Mouse (Mus musculus) right cerebral cortex, postnatal 4 days (tissue): Measurements from ENCODE around the gene Apol6.
"Not testable (repeated sequence)": the region's sequence is repeated elsewhere in the genome, so short reads cannot be mapped to it uniquely, and the experiment has no call there.

Experiments used
- DNase-seq: peaks from one replicate; pipeline ENCODE4 v3.0.0-alpha.2; 2022

Gene Apol6

DNA sequence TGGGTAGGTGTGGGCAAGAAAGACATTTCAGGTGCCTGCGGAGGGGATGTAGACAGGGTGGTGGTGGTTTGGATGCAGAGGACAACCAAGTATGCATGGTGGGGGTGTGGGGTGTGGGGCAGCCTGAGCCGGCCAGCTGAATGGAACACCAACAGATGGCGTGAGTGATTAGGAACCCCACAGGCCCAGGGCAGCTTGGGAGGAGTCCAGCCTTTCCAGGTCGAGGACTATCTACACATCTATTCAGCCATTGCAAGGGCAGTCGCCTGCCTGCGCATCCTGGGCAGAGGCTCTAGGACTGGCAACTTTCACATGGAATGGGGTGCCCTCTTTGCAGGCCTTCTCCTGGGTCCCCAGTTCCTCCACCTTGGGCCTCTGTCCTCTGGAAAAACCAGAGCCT is 10.0 kb upstream of the Apol6 start:
- no peak for DNase-seq

DNA sequence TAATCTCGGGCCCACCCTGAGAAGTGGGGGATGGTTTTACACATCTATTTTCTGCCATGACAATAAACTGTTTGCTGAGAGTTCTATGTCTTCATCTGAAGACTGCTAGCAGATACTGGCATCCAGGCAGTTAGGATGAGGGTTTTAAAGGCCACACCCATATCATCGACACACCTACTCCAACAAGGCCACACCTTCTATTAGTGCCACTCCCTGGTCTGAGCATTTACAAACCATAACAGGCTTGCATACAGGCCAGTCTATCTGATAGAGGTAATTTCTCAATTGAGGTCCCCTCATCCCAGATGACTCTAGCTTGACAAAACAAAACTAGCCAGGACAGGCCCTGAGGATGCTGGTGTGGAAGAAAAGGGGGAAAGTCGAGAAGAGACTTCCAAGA is 8.9 kb upstream of the Apol6 start:
- DNase-seq = no peak

DNA sequence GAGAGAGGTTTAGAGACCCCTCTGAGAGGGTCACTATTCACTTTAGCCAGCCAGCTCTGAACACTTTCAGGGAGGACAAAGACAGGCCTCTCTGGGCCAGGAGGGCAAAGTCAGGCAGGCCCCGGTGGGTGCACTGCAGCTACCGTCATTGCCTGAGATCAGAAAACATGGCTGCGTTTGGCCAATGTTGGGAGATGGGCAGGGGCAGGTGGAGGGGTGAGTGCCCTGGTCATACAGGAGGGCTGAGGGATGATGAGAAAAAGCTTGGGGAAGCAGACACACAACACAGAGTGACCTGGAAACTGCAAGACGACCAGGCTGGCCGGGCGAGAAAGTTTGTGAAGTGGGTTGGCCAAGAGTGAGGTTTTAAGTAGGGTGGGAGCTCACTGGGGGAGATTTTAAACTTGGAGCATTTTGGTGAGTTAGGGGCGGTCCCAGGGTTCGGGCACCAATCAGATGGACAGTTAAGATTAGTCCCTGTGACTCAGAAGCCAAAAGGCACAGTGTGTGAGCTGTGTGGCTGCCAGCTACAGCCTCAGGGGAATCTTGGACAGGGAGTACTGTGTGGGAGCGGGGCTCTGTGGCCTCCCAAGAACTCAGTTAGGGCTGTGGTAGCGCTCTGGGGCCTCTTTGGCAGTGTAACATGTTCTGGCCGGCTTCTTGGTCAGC is 8.1 kb upstream of the Apol6 start:
- DNase-seq = no peak

DNA sequence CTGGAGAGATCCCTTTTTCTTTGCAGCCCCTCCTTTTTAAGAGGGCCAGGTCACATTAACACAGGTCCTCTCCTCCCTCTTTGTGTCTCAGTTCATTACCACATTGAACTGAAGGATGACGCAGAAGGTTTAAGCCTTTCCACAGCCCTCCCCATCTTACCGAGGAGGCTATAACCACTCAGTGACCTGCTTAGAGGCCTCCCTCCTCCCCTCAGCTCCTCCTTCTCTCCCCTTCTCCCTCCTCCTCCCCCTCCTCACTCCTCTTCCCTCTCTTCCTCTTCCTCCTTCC is 7.6 kb upstream of the Apol6 start:
- DNase-seq = no peak

DNA sequence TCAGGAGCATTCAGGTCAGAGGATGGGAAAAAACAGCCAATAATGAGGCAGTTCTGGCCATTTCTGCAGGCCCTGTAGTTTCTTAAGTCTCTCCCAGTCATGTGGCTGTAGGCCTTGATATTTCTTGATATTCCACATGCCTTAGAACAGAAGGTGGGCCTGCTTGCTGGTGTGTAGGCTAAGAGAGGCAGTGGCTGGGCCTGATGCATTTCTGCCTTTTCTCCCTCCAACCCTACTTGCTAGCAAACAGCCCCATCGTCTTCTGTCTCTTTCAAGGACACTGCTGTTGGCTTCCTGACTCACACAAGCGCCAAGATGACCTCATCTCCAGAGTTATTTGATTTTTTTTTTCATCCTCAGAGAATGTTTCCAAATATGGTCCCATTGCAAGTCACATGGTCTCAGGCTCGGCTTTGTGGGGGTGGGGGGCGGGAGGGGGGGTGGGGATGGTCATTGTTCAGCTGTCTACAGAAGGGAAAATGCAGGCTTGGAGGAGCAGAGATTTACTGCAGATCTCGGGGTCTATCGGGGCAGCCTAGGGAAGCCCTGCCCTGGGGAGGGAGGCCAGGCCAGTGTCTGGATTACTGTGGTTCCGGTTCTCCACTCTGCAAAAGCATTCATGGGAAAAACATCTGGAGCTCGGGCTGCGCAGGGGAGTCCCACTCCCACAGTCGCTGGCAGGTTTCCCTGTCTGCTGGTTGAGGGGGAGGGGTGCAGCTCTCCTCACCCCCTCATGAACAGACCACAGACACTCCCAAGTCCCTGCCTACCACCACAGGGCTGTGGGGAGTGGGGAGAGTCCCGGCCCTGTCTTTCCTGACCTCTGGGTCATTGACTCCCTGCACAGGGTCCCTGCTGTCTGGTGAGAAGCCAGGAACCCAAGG is 7.0 kb upstream of the Apol6 start:
- DNase-seq = no peak

DNA sequence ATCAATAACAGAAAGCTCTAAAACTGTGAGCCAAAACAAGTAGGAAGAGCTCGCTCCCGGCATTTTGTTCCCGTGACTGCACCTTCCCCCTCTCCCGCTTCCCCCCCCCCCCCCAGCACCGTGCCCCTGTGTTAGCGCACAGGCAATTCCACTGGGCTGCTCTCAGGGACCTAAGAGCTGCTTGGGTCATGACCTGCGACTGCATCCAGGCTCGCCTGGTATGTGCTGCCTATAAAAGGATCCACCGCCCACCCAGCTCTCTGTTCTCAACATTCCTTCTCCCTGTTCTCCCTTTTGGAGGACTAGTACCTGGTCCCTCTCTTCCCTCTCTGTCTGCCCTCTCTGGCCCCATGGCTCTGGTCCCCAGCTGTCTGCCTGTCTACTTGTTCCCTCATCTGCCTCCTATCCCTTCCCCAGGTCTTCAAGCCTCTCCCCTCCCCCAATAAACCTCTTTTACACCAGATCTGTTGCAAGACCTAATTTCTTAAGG is 5.3 kb upstream of the Apol6 start:
- no peak for DNase-seq

DNA sequence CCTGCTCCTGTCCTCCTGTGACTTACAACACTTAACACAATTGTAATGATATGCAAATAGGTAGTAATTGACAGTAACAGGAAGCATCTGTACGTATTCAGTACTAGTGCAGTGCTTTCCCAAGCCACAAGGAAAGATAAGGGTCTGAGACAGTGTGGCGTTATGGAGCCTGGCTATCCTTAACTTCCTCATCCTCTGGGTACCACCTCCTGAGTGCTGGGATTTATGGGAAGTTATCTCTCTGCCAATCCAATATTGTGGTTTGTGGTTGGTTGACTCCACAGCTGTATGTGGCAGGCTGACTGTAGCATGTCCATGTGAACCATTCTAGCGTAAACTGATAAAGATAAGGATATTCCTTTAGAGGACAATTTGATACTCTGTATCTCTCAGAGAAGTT is 3.7 kb upstream of the Apol6 start:
- no peak for DNase-seq

DNA sequence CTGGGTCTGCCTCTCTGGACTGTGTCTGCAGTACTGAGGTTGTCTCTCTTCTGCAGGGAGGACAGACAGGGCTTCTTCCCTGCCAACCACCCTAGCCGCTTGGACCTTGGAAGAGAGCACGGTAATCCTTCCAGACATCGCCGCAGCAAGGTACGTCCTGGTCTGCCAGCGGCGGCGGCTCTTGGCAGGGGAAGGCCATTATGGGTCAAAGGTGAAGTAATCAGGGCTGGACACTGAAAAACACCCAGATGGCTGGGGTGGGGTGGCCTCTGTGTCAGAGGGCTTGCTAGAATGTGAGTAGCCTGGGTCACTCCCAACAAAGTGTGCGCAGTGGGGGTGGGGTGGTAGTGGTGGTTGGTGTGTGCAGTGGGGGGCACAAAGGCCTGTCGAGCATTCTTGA is 1.1 kb downstream of the Apol6 start:
- no peak for DNase-seq

DNA sequence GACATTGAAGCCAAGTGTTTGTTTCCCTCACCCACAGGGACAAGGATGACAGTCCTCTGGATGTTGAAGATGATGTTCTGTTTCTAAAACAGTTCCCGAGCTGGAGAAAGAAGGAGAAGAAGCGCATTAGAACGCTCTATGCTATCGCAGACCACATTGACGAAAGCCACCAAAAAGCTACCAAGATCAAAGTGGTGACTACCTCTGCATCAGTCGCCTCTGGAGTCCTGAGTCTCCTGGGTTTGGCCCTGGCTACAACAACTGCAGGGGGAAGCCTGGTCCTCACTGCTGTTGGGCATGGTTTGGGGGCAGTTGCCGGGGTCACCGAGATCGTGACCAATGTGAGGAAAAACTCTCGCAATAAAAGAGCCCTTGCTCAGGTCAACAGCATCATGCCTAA is 6.0 kb downstream of the Apol6 start, which contains the start of gene Mb:
Gene Mb (minus strand): TSS at position 101 of the 400 bp plus-strand sequence.
- no peak for DNase-seq

DNA sequence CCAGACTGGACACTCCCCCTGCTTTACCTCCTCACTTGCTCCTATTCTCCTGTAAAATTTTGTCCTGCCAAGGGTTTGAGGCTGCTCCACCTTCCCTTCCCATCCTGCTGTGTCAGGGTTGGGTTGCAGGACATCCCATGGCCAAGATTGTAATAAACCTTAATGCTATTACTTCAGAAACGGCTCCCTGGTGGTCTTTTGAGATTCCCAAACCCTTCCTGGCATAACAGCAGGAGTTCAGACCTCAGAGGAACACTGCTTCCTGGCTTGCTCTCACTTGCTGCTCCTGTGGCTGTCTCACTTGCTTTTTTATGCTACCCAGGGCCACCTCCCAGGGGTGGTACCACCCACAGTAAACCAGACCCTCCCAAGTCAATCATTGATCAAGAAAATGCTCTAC is 7.6 kb downstream of the Apol6 start:
- no peak for DNase-seq

DNA sequence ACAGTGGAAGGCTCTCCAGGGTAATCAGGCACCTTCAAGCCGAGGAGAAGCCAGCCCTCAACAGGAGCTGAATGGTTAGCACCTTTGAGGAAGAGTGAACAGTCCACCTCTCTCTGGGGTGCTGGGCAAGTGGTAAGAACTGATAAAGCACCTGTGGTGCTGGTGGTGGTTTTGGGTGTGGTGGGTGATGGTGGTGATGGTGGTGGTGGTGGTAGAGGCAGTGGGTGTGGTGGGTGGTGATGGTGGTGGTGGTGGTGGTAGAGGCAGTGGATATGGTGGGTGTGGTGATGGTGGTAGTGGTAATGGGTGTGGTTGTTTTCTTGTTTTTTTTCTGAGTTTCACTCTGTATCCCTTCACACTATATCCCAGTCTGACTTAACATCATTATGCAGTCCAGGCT is 8.5 kb downstream of the Apol6 start:
- DNase-seq = no peak

DNA sequence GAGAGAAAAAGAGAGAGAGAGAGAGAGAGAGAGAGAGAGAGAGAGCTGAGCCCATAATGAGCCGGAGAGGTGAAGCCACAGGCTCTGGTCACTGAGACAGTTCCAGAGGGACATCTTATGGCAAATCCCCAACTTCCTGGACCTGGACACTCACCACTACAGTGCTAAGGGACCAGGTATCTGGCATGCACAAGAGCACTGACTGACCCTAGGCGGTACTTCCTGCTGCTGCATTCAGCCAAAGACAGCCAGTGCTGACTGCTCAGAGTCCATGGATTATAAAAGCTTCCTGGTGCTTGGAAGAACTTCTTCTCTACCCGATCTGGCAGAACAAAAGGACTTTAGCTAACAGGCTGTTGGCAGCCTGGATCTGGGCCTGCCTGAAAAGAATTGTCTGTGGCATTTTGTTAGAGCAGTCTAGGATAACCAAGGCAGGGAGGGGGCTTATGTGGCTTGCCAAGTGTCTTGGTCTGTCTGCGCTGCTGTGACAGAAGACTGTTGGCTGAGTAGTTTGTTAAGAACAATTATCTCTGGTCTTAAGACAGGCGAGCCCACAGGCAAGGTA is 10.2 kb downstream of the Apol6 start:
- DNase-seq = no peak

DNA sequence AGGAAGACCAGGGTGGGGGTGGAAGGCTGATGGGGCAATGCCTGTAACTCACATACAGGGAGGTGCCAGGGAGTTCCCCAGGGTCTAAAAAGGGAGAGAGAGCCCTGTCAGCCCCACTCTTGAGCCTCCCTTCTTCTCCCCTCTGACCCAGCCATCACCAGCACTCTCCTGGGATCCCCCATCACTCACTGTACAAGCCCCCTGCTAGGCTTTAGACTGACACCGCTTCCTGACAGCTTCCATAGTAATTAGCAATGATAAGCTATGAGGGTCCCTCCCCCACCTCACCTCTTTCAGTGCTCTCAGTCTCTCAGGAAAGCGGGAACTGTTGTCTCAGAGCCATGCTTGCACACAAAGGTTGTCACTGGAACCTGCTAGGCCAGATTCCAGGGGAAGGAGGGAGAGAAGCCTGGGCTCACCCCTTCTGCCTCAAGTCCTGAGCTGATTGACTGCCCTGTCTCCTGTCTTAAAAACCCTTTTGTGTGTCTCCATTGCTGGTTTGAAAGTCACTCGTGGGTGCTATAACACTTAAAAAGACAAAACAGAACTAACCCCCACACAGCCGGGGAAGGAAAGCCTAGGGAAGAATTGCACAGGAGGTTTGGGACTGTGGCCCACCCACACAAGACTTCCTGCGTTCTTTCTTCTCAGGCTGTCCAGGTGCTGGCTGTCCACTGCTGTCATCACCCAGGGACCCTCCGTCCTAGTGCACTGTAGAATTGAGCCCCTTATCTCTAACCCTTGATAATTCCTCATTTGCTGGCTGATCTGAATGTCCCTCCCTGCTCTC is 11.7 kb downstream of the Apol6 start:
- no peak for DNase-seq

DNA sequence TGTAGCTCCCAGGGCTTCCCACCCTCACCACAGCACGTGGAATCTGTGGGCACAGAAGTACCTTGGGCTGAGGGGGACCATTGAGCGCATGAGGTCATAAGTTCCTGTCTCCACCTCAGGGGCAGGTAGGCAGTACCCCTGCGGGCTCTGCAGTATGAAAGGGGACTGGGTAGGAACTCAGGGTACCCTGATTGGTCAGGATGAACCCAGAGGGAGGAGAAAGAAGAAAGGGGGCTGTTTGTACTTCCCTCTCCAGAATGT is 12.2 kb downstream of the Apol6 start:
- DNase-seq = no peak

DNA sequence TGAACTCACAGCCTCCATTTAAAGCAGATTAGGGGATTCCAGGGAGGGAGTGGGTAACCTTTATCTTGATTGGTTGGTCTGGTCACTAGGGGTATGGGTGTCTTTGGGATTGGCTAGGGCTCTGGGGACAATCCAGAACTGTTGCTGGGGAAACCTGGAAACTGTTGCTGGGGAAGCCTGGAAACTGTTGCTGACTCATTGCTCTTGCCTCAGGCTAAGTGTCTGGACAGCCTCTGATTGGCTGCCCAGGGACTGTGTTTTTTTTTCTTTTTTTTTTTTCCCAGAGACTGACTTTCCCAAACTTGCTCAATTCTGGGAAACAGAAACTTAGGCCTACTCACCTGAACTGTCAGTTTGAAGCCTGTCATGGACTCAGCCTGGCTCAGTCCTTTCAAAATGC is 14.0 kb downstream of the Apol6 start:
- DNase-seq = no peak

DNA sequence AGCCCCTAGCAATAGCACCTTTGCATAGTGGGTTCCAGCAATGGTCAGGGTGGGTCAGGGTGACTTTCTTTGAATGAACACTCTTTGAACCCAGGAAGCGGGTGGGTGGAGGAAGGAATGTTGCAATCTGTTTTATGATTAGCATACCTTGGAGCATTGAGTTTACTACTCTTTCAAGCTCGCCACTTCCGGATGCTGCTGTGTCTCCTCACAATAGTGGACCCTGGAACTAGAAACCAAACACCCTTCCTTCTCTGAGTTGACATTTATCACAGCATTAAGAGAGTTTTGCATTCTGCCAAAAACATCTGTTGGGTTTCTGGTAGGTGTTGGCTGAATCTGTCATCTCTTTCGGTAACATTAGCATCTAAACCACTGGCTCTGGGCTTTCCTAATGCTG is 14.9 kb downstream of the Apol6 start:
- DNase-seq = not testable (repeated sequence)

DNA sequence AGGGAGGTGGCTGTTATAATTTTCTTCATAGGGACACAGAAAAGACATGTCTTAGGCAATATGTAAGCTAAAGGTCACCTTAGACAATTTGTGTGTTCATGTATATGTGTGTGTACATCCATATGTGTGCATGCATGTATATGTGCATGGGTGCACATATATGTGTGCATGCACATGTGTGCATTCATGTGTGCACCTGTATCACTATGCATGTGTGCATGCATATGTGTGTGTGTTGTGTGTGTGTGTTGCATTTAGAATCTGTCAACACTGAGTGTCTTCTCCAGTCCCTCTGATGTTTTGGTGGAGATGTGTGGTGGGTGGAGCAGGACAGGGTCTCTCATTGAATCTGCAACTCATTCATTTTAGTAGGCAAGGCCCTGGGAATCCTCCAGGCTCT is 18.2 kb downstream of the Apol6 start:
- no peak for DNase-seq

DNA sequence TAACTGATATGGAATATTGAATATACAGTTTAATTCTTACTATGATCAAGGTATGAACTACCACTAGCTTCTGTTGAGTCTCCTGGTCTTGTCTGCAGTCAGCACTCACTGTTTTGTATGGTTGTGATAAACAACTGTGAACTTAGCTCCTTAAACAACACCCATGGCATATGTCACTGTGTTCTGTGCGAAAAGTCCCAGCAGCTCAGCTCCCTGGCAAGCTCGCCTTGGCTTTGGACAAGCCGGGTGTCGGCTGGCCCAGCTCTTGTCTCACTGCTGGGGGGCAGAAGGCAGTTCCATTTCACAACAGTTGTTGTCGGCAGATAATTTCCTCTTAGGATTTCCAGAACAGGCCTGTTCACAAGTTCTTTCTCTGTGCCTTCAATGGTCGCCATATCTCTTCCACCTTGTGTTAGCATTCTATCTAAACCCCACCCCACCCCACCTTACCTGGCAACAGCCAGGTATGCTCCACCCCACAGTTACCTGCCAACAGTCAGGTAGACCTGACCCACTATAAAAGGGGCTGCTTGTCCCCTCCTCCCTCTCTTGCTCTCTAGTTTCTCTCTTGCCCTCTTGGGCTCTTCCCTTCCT is 20.8 kb downstream of the Apol6 start:
- no peak for DNase-seq

DNA sequence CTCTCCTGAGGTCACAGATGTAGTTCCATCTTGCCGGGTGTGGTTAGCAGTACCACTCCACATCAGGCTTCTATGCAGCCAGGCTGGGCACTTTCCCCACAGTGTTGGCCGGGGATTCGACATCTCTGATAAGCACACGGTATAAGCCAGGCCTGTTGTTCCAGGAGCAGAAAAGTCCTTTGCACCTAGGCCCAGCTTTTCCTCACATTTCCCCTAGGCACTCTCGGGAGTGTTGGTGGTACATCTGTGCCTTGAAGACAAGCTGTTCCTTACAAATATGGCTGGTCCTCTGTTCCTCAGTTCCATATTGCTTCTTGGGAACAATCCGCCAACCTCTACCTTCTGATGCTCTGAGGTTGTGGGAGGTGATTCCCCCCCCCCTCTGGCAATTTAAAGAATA is 21.7 kb downstream of the Apol6 start:
- DNase-seq = no peak

DNA sequence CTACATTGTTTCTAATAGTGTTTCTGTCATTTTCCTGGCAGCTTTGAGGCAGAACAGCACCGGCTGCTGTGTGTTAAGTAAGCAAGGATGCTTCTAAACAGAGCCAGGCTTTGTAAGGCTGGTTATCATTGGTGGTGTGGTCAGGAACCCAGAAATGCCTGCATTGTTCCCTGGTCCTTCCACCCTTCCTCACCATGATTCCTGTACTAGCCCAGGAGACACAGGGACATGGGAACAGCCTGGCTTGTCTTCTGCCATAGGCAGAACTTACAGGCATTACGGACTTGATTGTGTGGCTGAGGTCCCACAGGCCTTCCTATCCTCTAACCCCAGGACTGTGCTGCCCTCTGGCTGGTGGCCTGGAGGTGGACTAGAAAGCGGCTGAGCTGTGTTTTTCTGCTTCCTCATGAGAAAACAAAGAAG is 23.9 kb downstream of the Apol6 start:
- DNase-seq = no peak

DNA sequence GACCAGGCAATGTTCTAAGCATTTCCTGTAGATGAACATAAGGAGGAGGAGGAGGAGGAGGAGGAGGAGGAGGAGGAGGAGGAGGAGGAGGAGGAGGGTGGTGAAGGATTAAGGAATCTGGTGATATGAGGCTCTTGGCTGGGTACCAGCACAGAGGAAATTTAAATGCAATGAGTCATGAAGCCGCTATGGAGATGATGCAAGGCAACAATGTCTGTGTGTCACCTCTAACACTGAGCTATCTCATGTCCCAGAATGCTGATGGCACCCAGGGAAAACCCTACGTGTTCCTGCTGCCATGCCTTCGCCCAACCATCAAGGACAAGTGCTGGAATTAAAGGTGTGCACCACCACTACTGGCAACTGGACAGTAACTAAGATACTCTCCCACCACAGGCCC is 24.5 kb downstream of the Apol6 start:
- DNase-seq = no peak

DNA sequence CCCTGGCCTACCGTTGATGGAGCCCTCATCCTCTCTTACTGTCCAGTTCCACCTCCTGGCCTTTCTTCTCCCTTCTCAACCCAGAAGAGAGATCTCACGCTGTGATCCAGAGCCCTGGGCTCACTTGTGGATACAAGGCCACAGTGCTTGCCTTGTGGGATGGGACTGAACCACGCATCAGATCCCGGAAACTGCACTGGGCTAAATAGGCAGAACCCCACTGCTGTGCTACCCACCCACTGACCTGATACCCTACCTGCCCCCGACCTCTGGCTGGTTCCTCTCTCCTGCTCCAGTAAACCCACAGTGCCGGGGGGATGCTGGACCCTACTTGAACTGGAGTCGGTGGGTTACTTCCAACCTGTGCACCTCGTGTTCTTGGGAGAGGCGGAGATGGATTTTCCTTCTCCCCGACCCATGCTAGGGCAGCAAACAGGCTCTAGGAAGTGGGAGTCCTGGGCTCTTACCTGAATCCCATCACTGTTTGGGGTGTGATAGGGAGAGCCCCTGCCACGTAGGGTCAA is 26.3 kb downstream of the Apol6 start:
- no peak for DNase-seq

DNA sequence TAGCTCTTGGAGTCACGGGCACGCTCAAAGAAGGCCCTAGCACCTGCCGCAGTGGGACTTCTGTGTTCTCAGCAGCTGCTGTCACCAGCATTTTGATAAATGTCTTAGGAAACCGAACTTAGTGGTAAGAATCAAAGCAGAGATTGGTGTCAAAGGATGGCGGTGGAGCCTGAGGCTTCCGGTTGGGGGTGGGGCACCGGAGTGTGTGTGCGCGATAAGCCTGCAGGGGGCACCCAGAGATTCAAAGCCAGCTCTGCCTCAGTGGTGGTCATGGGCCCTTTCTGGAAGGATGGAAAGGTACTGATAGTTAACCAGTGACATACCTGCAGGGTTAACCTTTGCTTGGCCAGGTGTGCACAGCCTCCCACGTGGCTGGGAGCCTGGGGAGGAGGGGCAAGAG is 27.0 kb downstream of the Apol6 start:
- DNase-seq = peak; percentile 59
